Mouse (Mus musculus): ENCODE results near the gene Atpaf2. TPM values are rescaled to one million over a fixed set of nuclear protein-coding genes. Genes with fewer than 3 reads are reported as not detected.
A peak's percentile ranks its signal among the peaks of the same experiment; 100 is the strongest.

Atpaf2 gene
- polyA plus RNA-seq, 1 experiment from 2014 or later, result 50.2 TPM

- ATAC-seq (ENCODE audit: insufficient number of reproducible peaks, insufficient read depth, low FRiP score, low read depth), result no peak
- Histone ChIP-seq H3K4me3 (ENCODE audit: control insufficient read depth in 1 of 2, insufficient read depth in 1 of 2, low read depth in 1 of 2, low read length in 2 of 2) (no peak overlapping the region), H3K9me3 (ENCODE audit: control insufficient read depth, low read length) (no peaks in the 10 kb centered on the region), H3K27me3 (ENCODE audit: control insufficient read depth, insufficient read depth, low read length) (no peaks in the 10 kb centered on the region), H3K4me1 (ENCODE audit: control insufficient read depth in 2 of 2, insufficient read depth in 2 of 2, low read length in 2 of 2) (peaks cover 7 to 13% of the 10 kb centered on the region in 2 experiments), H3K4me2 (ENCODE audit: low read length) (no peak overlapping the region), H3K9ac (ENCODE audit: low read length) (no peak overlapping the region), H3K36me3 (ENCODE audit: control insufficient read depth, insufficient read depth, low read length) (peaks cover 19% of the 10 kb centered on the region), H3K27ac (replicated peaks in 1 of 2; ENCODE audit: control insufficient read depth in 1 of 2, insufficient read depth in 1 of 2, low read depth in 2 of 2, low read length in 2 of 2) (no peak overlapping the region)
- WGBS, result 68% methylated on average over 5 of the region's 6 CpGs
Measured at GRCm38 (mm10) chr11:60422046-60422668, 3.9 kb upstream of the Atpaf2 start.

GRCm38 (mm10) chr11:60418473-60418803 lies 181 bp upstream of the Atpaf2 start:
- no peak for ATAC-seq (ENCODE audit: insufficient number of reproducible peaks, insufficient read depth, low FRiP score, low read depth)
- Histone ChIP-seq H3K27ac (replicated peaks in 1 of 2; ENCODE audit: control insufficient read depth in 1 of 2, insufficient read depth in 1 of 2, low read depth in 2 of 2, low read length in 2 of 2) (peak overlapping the region in 1 of 2 experiments; percentile 87; a peak in 1 of 4 replicates), H3K4me1 (ENCODE audit: control insufficient read depth in 2 of 2, insufficient read depth in 2 of 2, low read length in 2 of 2) (peaks cover 11 to 23% of the 10 kb centered on the region in 2 experiments), H3K36me3 (ENCODE audit: control insufficient read depth, insufficient read depth, low read length) (no peaks in the 10 kb centered on the region), H3K4me3 (ENCODE audit: control insufficient read depth in 1 of 2, insufficient read depth in 1 of 2, low read depth in 1 of 2, low read length in 2 of 2) (peak overlapping the region; percentile 83 to 91), H3K9ac (ENCODE audit: low read length) (peak overlapping the region; percentile 93), H3K9me3 (ENCODE audit: control insufficient read depth, low read length) (no peaks in the 10 kb centered on the region), H3K27me3 (ENCODE audit: control insufficient read depth, insufficient read depth, low read length) (no peaks in the 10 kb centered on the region), H3K4me2 (ENCODE audit: low read length) (peak overlapping the region; percentile 80)
- 5% methylated on average over 6 of the region's 6 CpGs for WGBS

GRCm38 (mm10) chr11:60416963-60417716 lies 1.1 kb downstream of the Atpaf2 start, which contains the start of gene Gid4:
Gene Gid4 (plus strand): TSS chr11:60417145.
- ATAC-seq (ENCODE audit: insufficient number of reproducible peaks, insufficient read depth, low FRiP score, low read depth), result peak; percentile 94
- WGBS, result under 1% methylated on average over 71 of the region's 81 CpGs

GRCm38 (mm10) chr11:60416590-60416962 lies 1.7 kb downstream of the Atpaf2 start:
- Histone ChIP-seq H3K9ac (ENCODE audit: low read length) (peak overlapping the region; percentile 87), H3K4me2 (ENCODE audit: low read length) (peak overlapping the region; percentile 74), H3K4me3 (ENCODE audit: control insufficient read depth in 1 of 2, insufficient read depth in 1 of 2, low read depth in 1 of 2, low read length in 2 of 2) (peak overlapping the region; percentile 73 to 91), H3K4me1 (ENCODE audit: control insufficient read depth in 2 of 2, insufficient read depth in 2 of 2, low read length in 2 of 2) (peaks cover 11 to 23% of the 10 kb centered on the region in 2 experiments), H3K27me3 (ENCODE audit: control insufficient read depth, insufficient read depth, low read length) (no peaks in the 10 kb centered on the region), H3K27ac (replicated peaks in 1 of 2; ENCODE audit: control insufficient read depth in 1 of 2, insufficient read depth in 1 of 2, low read depth in 2 of 2, low read length in 2 of 2) (peak overlapping the region; percentile 34 to 53; a peak in 2 of 4 replicates), H3K9me3 (ENCODE audit: control insufficient read depth, low read length) (no peaks in the 10 kb centered on the region), H3K36me3 (ENCODE audit: control insufficient read depth, insufficient read depth, low read length) (no peaks in the 10 kb centered on the region)
- ATAC-seq (ENCODE audit: insufficient number of reproducible peaks, insufficient read depth, low FRiP score, low read depth), result peak; percentile 37
- WGBS, result under 1% methylated on average over 21 of the region's 21 CpGs

More at GRCm38 (mm10) chr11:60416963-60417716, 1.1 kb downstream of the Atpaf2 start, which contains the start of gene Gid4:
- H3K27ac ChIP-seq (replicated peaks in 1 of 2; ENCODE audit: control insufficient read depth in 1 of 2, insufficient read depth in 1 of 2, low read depth in 2 of 2, low read length in 2 of 2), result peak within 1 kb of the TSS; percentile 76 to 87
- H3K9me3 ChIP-seq (ENCODE audit: control insufficient read depth, low read length), result no peaks in the 10 kb centered on the region
- no peaks in the 10 kb centered on the region for H3K36me3 ChIP-seq (ENCODE audit: control insufficient read depth, insufficient read depth, low read length)
- peak within 1 kb of the TSS; percentile 93 for H3K9ac ChIP-seq (ENCODE audit: low read length)
- H3K27me3 ChIP-seq (ENCODE audit: control insufficient read depth, insufficient read depth, low read length), result no peaks in the 10 kb centered on the region
- H3K4me3 ChIP-seq (ENCODE audit: control insufficient read depth in 1 of 2, insufficient read depth in 1 of 2, low read depth in 1 of 2, low read length in 2 of 2), result peak within 1 kb of the TSS; percentile 83 to 91
- H3K4me1 ChIP-seq (ENCODE audit: control insufficient read depth in 2 of 2, insufficient read depth in 2 of 2, low read length in 2 of 2), result peaks cover 11 to 23% of the 10 kb centered on the region in 2 experiments
- H3K4me2 ChIP-seq (ENCODE audit: low read length), result peak within 1 kb of the TSS; percentile 80

- Histone ChIP-seq H3K27me3 (ENCODE audit: control insufficient read depth, insufficient read depth, low read length) (no peaks in the 10 kb centered on the region), H3K4me3 (ENCODE audit: control insufficient read depth in 1 of 2, insufficient read depth in 1 of 2, low read depth in 1 of 2, low read length in 2 of 2) (no peak overlapping the region), H3K9me3 (ENCODE audit: control insufficient read depth, low read length) (no peaks in the 10 kb centered on the region), H3K9ac (ENCODE audit: low read length) (no peak overlapping the region), H3K4me2 (ENCODE audit: low read length) (no peak overlapping the region), H3K4me1 (ENCODE audit: control insufficient read depth in 2 of 2, insufficient read depth in 2 of 2, low read length in 2 of 2) (peaks cover 4 to 11% of the 10 kb centered on the region in 2 experiments), H3K36me3 (ENCODE audit: control insufficient read depth, insufficient read depth, low read length) (peaks cover 21% of the 10 kb centered on the region), H3K27ac (replicated peaks in 1 of 2; ENCODE audit: control insufficient read depth in 1 of 2, insufficient read depth in 1 of 2, low read depth in 2 of 2, low read length in 2 of 2) (no peak overlapping the region)
- ATAC-seq (ENCODE audit: insufficient number of reproducible peaks, insufficient read depth, low FRiP score, low read depth), result no peak
- 89% methylated on average over 2 of the region's 2 CpGs for WGBS
Measured at GRCm38 (mm10) chr11:60412921-60413320, 5.3 kb downstream of the Atpaf2 start.

GRCm38 (mm10) chr11:60412173-60412572 lies 6.1 kb downstream of the Atpaf2 start:
- Histone ChIP-seq H3K4me1 (ENCODE audit: control insufficient read depth in 2 of 2, insufficient read depth in 2 of 2, low read length in 2 of 2) (peaks cover 4 to 10% of the 10 kb centered on the region in 2 experiments), H3K27me3 (ENCODE audit: control insufficient read depth, insufficient read depth, low read length) (no peaks in the 10 kb centered on the region), H3K9ac (ENCODE audit: low read length) (no peak overlapping the region), H3K4me3 (ENCODE audit: control insufficient read depth in 1 of 2, insufficient read depth in 1 of 2, low read depth in 1 of 2, low read length in 2 of 2) (no peak overlapping the region), H3K9me3 (ENCODE audit: control insufficient read depth, low read length) (no peaks in the 10 kb centered on the region), H3K27ac (replicated peaks in 1 of 2; ENCODE audit: control insufficient read depth in 1 of 2, insufficient read depth in 1 of 2, low read depth in 2 of 2, low read length in 2 of 2) (no peak overlapping the region), H3K36me3 (ENCODE audit: control insufficient read depth, insufficient read depth, low read length) (peaks cover 27% of the 10 kb centered on the region), H3K4me2 (ENCODE audit: low read length) (no peak overlapping the region)
- no peak for ATAC-seq (ENCODE audit: insufficient number of reproducible peaks, insufficient read depth, low FRiP score, low read depth)
- WGBS, result 11% methylated on average over 3 of the region's 3 CpGs

GRCm38 (mm10) chr11:60406606-60407005 lies 11.7 kb downstream of the Atpaf2 start:
- Histone ChIP-seq H3K4me3 (ENCODE audit: control insufficient read depth in 1 of 2, insufficient read depth in 1 of 2, low read depth in 1 of 2, low read length in 2 of 2) (no peak overlapping the region), H3K27ac (replicated peaks in 1 of 2; ENCODE audit: control insufficient read depth in 1 of 2, insufficient read depth in 1 of 2, low read depth in 2 of 2, low read length in 2 of 2) (no peak overlapping the region), H3K36me3 (ENCODE audit: control insufficient read depth, insufficient read depth, low read length) (peaks cover 83% of the 10 kb centered on the region), H3K4me1 (ENCODE audit: control insufficient read depth in 2 of 2, insufficient read depth in 2 of 2, low read length in 2 of 2) (no peaks in the 10 kb centered on the region), H3K9ac (ENCODE audit: low read length) (no peak overlapping the region), H3K4me2 (ENCODE audit: low read length) (no peak overlapping the region), H3K9me3 (ENCODE audit: control insufficient read depth, low read length) (no peaks in the 10 kb centered on the region), H3K27me3 (ENCODE audit: control insufficient read depth, insufficient read depth, low read length) (no peaks in the 10 kb centered on the region)
- 100% methylated on average over 1 of the region's 1 CpGs for WGBS
- no peak for ATAC-seq (ENCODE audit: insufficient number of reproducible peaks, insufficient read depth, low FRiP score, low read depth)

All from heart, embryonic 14.5 days (tissue).